Mouse (Mus musculus): ENCODE data around the gene Fam168b. TPM values are rescaled to one million over a fixed set of nuclear protein-coding genes. Genes with fewer than 3 reads are reported as not detected.
A peak's percentile ranks its signal among the peaks of the same experiment; 100 is the strongest.

Fam168b gene
- polyA plus RNA-seq, 1 experiment from 2014 or later, result 90.5 TPM

DNA sequence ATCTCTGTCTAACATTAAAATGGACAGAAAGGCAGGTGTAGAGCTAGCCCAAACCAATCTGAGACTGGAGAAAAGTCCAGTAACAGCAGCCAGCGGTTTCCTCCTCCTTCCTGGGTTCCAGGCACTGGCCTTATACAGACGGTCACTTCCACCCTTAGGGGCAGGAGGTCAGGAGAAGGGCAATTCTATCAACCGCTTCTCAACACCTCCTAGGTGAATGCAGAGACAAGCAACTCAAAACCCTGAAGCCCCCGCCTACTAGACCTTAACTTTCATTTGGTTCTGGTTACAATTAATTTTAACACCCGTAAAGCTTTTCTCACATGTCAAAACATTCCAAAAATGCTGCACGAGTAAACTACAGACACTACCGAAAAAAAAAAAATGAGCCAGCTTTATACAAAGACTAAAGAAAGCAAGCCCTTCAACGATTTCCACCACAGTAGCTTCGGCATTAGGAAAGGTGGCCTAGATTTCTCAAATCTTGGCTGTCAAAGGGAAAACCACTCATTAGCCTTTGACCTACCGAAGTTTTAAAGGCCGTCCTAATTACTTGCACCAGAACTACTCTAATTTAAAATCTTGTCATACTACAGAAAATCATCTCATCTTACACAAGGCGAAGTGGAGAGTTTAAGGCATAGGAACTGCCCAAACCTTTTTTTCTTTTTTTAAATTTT is 1.0 kb downstream of the Fam168b start:
- Histone ChIP-seq H3K9me3 (ENCODE audit: control insufficient read depth, low read length) (no peaks in the 10 kb centered on the region), H3K9ac (replicated peaks; ENCODE audit: low read depth, low read length) (peak overlapping the region; percentile 88), H3K27me3 (ENCODE audit: control insufficient read depth, insufficient read depth, low read length) (no peaks in the 10 kb centered on the region), H3K4me2 (ENCODE audit: low read depth, low read length) (peak overlapping the region; percentile 87), H3K36me3 (ENCODE audit: control insufficient read depth, insufficient read depth, low read length) (no peaks in the 10 kb centered on the region), H3K4me3 (ENCODE audit: low read depth, low read length) (peak overlapping the region; percentile 72), H3K4me1 (ENCODE audit: control insufficient read depth, insufficient read depth, low read length) (peaks cover 23% of the 10 kb centered on the region), H3K27ac (ENCODE audit: low read depth, low read length) (peak overlapping the region; percentile 95; the same call in 1 of the 2 replicates)
- no peak for ATAC-seq (ENCODE audit: low read depth)
- 2% methylated on average over 12 of the region's 12 CpGs for WGBS

- Histone ChIP-seq H3K27me3 (ENCODE audit: control insufficient read depth, insufficient read depth, low read length) (no peaks in the 10 kb centered on the region), H3K9ac (replicated peaks; ENCODE audit: low read depth, low read length) (no peak overlapping the region), H3K36me3 (ENCODE audit: control insufficient read depth, insufficient read depth, low read length) (peaks cover 15% of the 10 kb centered on the region; the same call in 1 of the 2 replicates), H3K9me3 (ENCODE audit: control insufficient read depth, low read length) (no peaks in the 10 kb centered on the region), H3K4me1 (ENCODE audit: control insufficient read depth, insufficient read depth, low read length) (peaks cover 23% of the 10 kb centered on the region), H3K27ac (ENCODE audit: low read depth, low read length) (no peak overlapping the region), H3K4me3 (ENCODE audit: low read depth, low read length) (no peak overlapping the region), H3K4me2 (ENCODE audit: low read depth, low read length) (no peak overlapping the region)
- no peak for ATAC-seq (ENCODE audit: low read depth)
- 58% methylated on average over 12 of the region's 12 CpGs for WGBS
Measured at GRCm38 (mm10) chr1:34839241-34839640, 3.6 kb downstream of the Fam168b start.

GRCm38 (mm10) chr1:34837951-34838689 is 4.7 kb downstream of the Fam168b start:
- H3K27me3 ChIP-seq (ENCODE audit: control insufficient read depth, insufficient read depth, low read length), result no peaks in the 10 kb centered on the region
- H3K9ac ChIP-seq (replicated peaks; ENCODE audit: low read depth, low read length), result no peak overlapping the region
- H3K9me3 ChIP-seq (ENCODE audit: control insufficient read depth, low read length), result no peaks in the 10 kb centered on the region
- peaks cover 17% of the 10 kb centered on the region; the same call in 1 of the 2 replicates for H3K36me3 ChIP-seq (ENCODE audit: control insufficient read depth, insufficient read depth, low read length)
- WGBS, result 71% methylated on average over 6 of the region's 6 CpGs
- no peak overlapping the region for H3K4me2 ChIP-seq (ENCODE audit: low read depth, low read length)
- no peak overlapping the region for H3K4me3 ChIP-seq (ENCODE audit: low read depth, low read length)
- no peak overlapping the region for H3K27ac ChIP-seq (ENCODE audit: low read depth, low read length)
- no peak for ATAC-seq (ENCODE audit: low read depth)
- peaks cover 25% of the 10 kb centered on the region for H3K4me1 ChIP-seq (ENCODE audit: control insufficient read depth, insufficient read depth, low read length)

GRCm38 (mm10) chr1:34834904-34835303 is 8.0 kb downstream of the Fam168b start:
- Histone ChIP-seq H3K36me3 (ENCODE audit: control insufficient read depth, insufficient read depth, low read length) (peaks cover 17% of the 10 kb centered on the region; the same call in 1 of the 2 replicates), H3K9ac (replicated peaks; ENCODE audit: low read depth, low read length) (no peak overlapping the region), H3K4me1 (ENCODE audit: control insufficient read depth, insufficient read depth, low read length) (peaks cover 8% of the 10 kb centered on the region; the same call in 1 of the 2 replicates), H3K27me3 (ENCODE audit: control insufficient read depth, insufficient read depth, low read length) (no peaks in the 10 kb centered on the region), H3K9me3 (ENCODE audit: control insufficient read depth, low read length) (no peaks in the 10 kb centered on the region), H3K27ac (ENCODE audit: low read depth, low read length) (no peak overlapping the region), H3K4me2 (ENCODE audit: low read depth, low read length) (no peak overlapping the region), H3K4me3 (ENCODE audit: low read depth, low read length) (no peak overlapping the region)
- ATAC-seq (ENCODE audit: low read depth), result no peak
- WGBS, result 90% methylated on average over 2 of the region's 2 CpGs

GRCm38 (mm10) chr1:34831381-34831780 is 11.5 kb downstream of the Fam168b start:
- Histone ChIP-seq H3K4me1 (ENCODE audit: control insufficient read depth, insufficient read depth, low read length) (peaks cover 3% of the 10 kb centered on the region; the same call in 1 of the 2 replicates), H3K36me3 (ENCODE audit: control insufficient read depth, insufficient read depth, low read length) (peaks cover 28% of the 10 kb centered on the region; the same call in 1 of the 2 replicates), H3K27ac (ENCODE audit: low read depth, low read length) (no peak overlapping the region), H3K9ac (replicated peaks; ENCODE audit: low read depth, low read length) (no peak overlapping the region), H3K4me2 (ENCODE audit: low read depth, low read length) (no peak overlapping the region), H3K9me3 (ENCODE audit: control insufficient read depth, low read length) (no peaks in the 10 kb centered on the region), H3K4me3 (ENCODE audit: low read depth, low read length) (no peak overlapping the region), H3K27me3 (ENCODE audit: control insufficient read depth, insufficient read depth, low read length) (no peaks in the 10 kb centered on the region)
- 79% methylated on average over 1 of the region's 1 CpGs for WGBS
- no peak for ATAC-seq (ENCODE audit: low read depth)

DNA sequence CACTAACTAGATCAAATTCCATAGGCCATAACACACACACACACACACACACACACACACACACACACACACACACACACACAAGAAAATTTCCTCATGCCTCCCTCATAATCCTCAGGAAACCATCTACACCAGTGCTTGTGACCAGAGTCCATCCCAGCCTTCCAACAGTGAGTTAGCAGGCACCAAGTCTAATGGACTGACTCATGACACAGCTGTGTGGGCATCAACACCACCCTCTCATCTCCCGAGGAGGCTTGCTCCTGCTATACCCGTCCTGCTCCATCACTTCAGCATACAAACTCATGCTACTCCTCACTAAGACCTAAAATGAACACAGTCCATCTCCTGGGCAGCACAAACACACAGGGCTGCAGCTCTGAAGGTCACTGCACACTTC is 11.9 kb downstream of the Fam168b start:
- Histone ChIP-seq H3K9me3 (ENCODE audit: control insufficient read depth, low read length) (no peaks in the 10 kb centered on the region), H3K4me3 (ENCODE audit: low read depth, low read length) (no peak overlapping the region), H3K9ac (replicated peaks; ENCODE audit: low read depth, low read length) (no peak overlapping the region), H3K36me3 (ENCODE audit: control insufficient read depth, insufficient read depth, low read length) (peaks cover 24% of the 10 kb centered on the region; the same call in 1 of the 2 replicates), H3K27me3 (ENCODE audit: control insufficient read depth, insufficient read depth, low read length) (no peaks in the 10 kb centered on the region), H3K27ac (ENCODE audit: low read depth, low read length) (no peak overlapping the region), H3K4me1 (ENCODE audit: control insufficient read depth, insufficient read depth, low read length) (peaks cover 3% of the 10 kb centered on the region; the same call in 1 of the 2 replicates), H3K4me2 (ENCODE audit: low read depth, low read length) (no peak overlapping the region)
- 76% methylated on average over 2 of the region's 2 CpGs for WGBS
- no peak for ATAC-seq (ENCODE audit: low read depth)

DNA sequence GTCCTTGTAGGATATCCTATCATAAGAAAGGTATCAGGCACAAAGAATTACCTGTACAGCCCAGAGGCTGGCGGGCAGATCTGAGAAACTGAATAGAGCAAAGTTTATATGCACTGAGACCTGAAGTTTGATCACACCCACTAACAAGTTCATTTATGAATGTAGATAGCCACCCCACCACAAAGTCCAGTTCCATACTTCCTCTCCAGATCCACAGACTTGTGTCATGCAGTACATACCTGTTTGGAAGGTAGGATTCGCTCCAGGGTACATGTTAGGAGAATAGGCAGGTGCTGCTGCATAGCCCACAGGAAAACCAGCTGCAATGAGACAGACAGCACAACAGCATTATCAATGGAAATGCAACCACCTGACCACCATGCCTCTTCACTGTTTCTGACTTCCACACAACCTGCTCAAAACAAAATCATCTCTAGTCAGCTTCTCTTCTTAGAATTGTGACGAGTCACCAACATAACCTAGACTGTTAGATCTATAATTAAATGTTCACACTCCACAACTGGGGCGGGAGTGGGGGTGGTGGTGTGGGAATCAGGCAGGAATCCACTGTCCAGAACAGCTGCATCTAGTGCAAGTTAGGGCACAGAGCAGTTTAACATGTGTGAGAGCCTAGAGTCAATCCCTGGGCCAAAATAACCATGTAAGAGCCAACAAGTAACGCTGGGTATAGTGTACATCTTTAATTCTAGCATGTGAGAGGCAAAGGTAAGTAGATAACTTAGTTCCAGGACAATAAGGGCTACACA is 14.2 kb downstream of the Fam168b start:
- Histone ChIP-seq H3K27me3 (ENCODE audit: control insufficient read depth, insufficient read depth, low read length) (no peaks in the 10 kb centered on the region), H3K9me3 (ENCODE audit: control insufficient read depth, low read length) (no peaks in the 10 kb centered on the region), H3K4me2 (ENCODE audit: low read depth, low read length) (no peak overlapping the region), H3K27ac (ENCODE audit: low read depth, low read length) (no peak overlapping the region), H3K4me1 (ENCODE audit: control insufficient read depth, insufficient read depth, low read length) (peaks cover 3% of the 10 kb centered on the region; the same call in 1 of the 2 replicates), H3K9ac (replicated peaks; ENCODE audit: low read depth, low read length) (no peak overlapping the region), H3K36me3 (ENCODE audit: control insufficient read depth, insufficient read depth, low read length) (peaks cover 17% of the 10 kb centered on the region; the same call in 1 of the 2 replicates), H3K4me3 (ENCODE audit: low read depth, low read length) (no peak overlapping the region)
- 95% methylated on average over 5 of the region's 5 CpGs for WGBS
- ATAC-seq (ENCODE audit: low read depth), result no peak

- no peaks in the 10 kb centered on the region for H3K27me3 ChIP-seq (ENCODE audit: control insufficient read depth, insufficient read depth, low read length)
- WGBS, result 75% methylated on average over 7 of the region's 7 CpGs
- no peaks in the 10 kb centered on the region; the same call in 1 of the 2 replicates for H3K4me1 ChIP-seq (ENCODE audit: control insufficient read depth, insufficient read depth, low read length)
- no peak overlapping the region for H3K27ac ChIP-seq (ENCODE audit: low read depth, low read length)
- peaks cover 20% of the 10 kb centered on the region; the same call in 1 of the 2 replicates for H3K36me3 ChIP-seq (ENCODE audit: control insufficient read depth, insufficient read depth, low read length)
- H3K4me3 ChIP-seq (ENCODE audit: low read depth, low read length), result no peak overlapping the region
- ATAC-seq (ENCODE audit: low read depth), result 0 out of 2 replicates have a peak, but pooled peaks have one; percentile 19
- H3K9me3 ChIP-seq (ENCODE audit: control insufficient read depth, low read length), result no peaks in the 10 kb centered on the region
- H3K9ac ChIP-seq (replicated peaks; ENCODE audit: low read depth, low read length), result no peak overlapping the region
- H3K4me2 ChIP-seq (ENCODE audit: low read depth, low read length), result no peak overlapping the region
Measured at GRCm38 (mm10) chr1:34827900-34828299, 15.0 kb downstream of the Fam168b start.
